Mouse (Mus musculus) forebrain, embryonic 12.5 days (tissue): ENCODE measurements around the gene 4930480E11Rik. TPM values are rescaled to one million over a fixed set of nuclear protein-coding genes. Genes with fewer than 3 reads are reported as not detected.
"Not testable (repeated sequence)": the region's sequence is repeated elsewhere in the genome, so short reads cannot be mapped to it uniquely, and the experiment has no call there.

Experiments
- ATAC-seq: fragments of 200-750 bp; cut with Nextera tagmentation; 2 replicates; pipeline ENCODE4 v1.8.0; 2017; ENCODE audit warnings: moderate TSS enrichment; ENCODE audit not compliant: low FRiP score
- H3K27ac ChIP-seq: fragments of 300-500 bp; sonication (generic); 2 replicates; pipeline ENCODE4 v1.5.1; 2016; ENCODE audit warnings: mild to moderate bottlenecking
- H3K27me3 ChIP-seq: fragments of 300-500 bp; sonication (generic); 2 replicates; pipeline ENCODE4 v1.6.1; 2016; ENCODE audit warnings: mild to moderate bottlenecking
- H3K36me3 ChIP-seq: fragments of 300-500 bp; sonication (generic); replicated peaks from 2 replicates; pipeline ENCODE4 v1.6.1; 2016; ENCODE audit warnings: mild to moderate bottlenecking
- H3K4me1 ChIP-seq: fragments of 300-500 bp; sonication (generic); 2 replicates; pipeline ENCODE4 v1.6.1; 2016
- H3K4me2 ChIP-seq: fragments of 300-500 bp; sonication (generic); 2 replicates; pipeline ENCODE4 v1.6.1; 2016; ENCODE audit warnings: mild to moderate bottlenecking, moderate library complexity
- H3K4me3 ChIP-seq: fragments of 300-500 bp; sonication (generic); replicated peaks from 2 replicates; pipeline ENCODE4 v1.5.1; 2016; ENCODE audit warnings: mild to moderate bottlenecking
- H3K9ac ChIP-seq: fragments of 300-500 bp; sonication (generic); 2 replicates; pipeline ENCODE4 v1.6.1; 2016; ENCODE audit warnings: mild to moderate bottlenecking
- H3K9me3 ChIP-seq: fragments of 300-500 bp; sonication (generic); 2 replicates; pipeline ENCODE4 v1.6.1; 2016
- WGBS: fragments of 180-500 bp; shearing (Covaris S2); methylation state at CpG from one replicate; pipeline ENCODE4 v1.1.7; 2016; 5-methylcytosine and 5-hydroxymethylcytosine counted together
- polyA plus RNA-seq: library from polyadenylated mRNA; unstranded; fragments of >200 nt; fragmentation: Nextera tagmentation; extraction: Ambion mirVana; gene quantifications from 2 replicates; pipeline ENCODE4 v1.2.1, GENCODE M21; 2016

4930480E11Rik gene
- polyA plus RNA-seq, result not detected in 2 replicates

GRCm38 (mm10) chrX:78369343-78369742 lies at the start of gene 4930480E11Rik:
Gene 4930480E11Rik, plus strand, starts transcription at chrX:78369643.
- no peaks in the 10 kb centered on the region for H3K9me3 ChIP-seq
- H3K4me2 ChIP-seq, result no peak within 1 kb of the TSS
- H3K27me3 ChIP-seq, result no peaks in the 10 kb centered on the region
- H3K36me3 ChIP-seq, result no peaks in the 10 kb centered on the region
- H3K9ac ChIP-seq, result no peak within 1 kb of the TSS
- WGBS, result 28% methylated on average over 1 of the region's 1 CpGs
- H3K4me1 ChIP-seq, result no peaks in the 10 kb centered on the region
- H3K4me3 ChIP-seq, result no peak within 1 kb of the TSS
- ATAC-seq, result no peak
- H3K27ac ChIP-seq, result no peak within 1 kb of the TSS

- not testable (repeated sequence) for H3K9ac ChIP-seq, H3K4me2 ChIP-seq, H3K4me3 ChIP-seq, H3K27ac ChIP-seq, H3K36me3 ChIP-seq, H3K9me3 ChIP-seq, H3K4me1 ChIP-seq, H3K27me3 ChIP-seq, ATAC-seq
- WGBS, result 70% methylated on average over 2 of the region's 2 CpGs
Measured at GRCm38 (mm10) chrX:78403346-78403745, 33.9 kb downstream of the 4930480E11Rik start.

Other genes with a start within 250 kb of the 4930480E11Rik start
- gene Gm5938, start 244.2 kb upstream of the 4930480E11Rik start, polyA plus RNA-seq, result not detected in 2 replicates
- not detected in 2 replicates for gene Obp1b, start 182.9 kb upstream of the 4930480E11Rik start, polyA plus RNA-seq
- not detected in 2 replicates for gene Gm14743, start 123.7 kb upstream of the 4930480E11Rik start, polyA plus RNA-seq
- gene Prrg1, start 214.3 kb downstream of the 4930480E11Rik start, polyA plus RNA-seq, result 7.7 and 7.8 TPM in 2 replicates